Mouse (Mus musculus): Measurements from ENCODE around the gene Gm21256. TPM values are rescaled to one million over a fixed set of nuclear protein-coding genes. Genes with fewer than 3 reads are reported as not detected.

The Gm21256 gene
- polyA plus RNA-seq (2014; fragmentation: Illumina TruSeq; extraction: RNeasy Lipid Tissue Mini Kit (QIAGEN cat#74804); ENCODE audit: low read depth, low replicate concordance) = not detected

DNA sequence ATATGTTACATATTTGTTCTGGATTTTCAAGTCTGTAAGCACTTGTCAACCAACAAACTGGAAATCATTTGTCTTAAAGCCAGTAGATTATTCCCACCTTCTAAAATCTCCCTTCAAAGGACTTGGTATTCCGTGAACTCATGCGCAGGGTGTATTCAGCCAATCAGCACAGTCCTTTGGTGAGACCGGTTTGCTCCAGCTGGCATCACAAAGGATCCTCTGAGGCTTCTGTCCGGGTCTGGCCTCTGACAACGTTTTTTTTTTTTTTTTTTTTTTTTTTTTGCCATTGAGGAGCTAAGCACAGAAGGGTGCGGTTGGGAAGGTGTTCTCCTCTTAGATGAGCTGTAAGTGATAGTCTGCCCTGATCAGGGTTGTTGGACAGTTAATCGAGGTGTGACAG lies at the start of gene Gm21256:
Gene Gm21256, plus strand, starts transcription at position 301 of the 400 bp plus-strand sequence.

Other genes with a start within 250 kb of the Gm21256 start
- not detected for gene Gm21170, start 240.1 kb downstream of the Gm21256 start, polyA plus RNA-seq (2014; fragmentation: Illumina TruSeq; extraction: RNeasy Lipid Tissue Mini Kit (QIAGEN cat#74804); ENCODE audit: low read depth, low replicate concordance)